Mouse (Mus musculus): Measurements from ENCODE around the gene Myo16. TPM values are rescaled to one million over a fixed set of nuclear protein-coding genes. Genes with fewer than 3 reads are reported as not detected.

Gene Myo16
- total and polyA plus RNA-seq, 3 experiments = not detected

- H3K27ac ChIP-seq (ENCODE audit: control insufficient read depth, low read depth, low read length) = no peak overlapping the region
- no peak overlapping the region for H3K9ac ChIP-seq (ENCODE audit: control insufficient read depth, low read depth, low read length, poor library complexity, severe bottlenecking)
- no peaks in the 10 kb centered on the region for H3K27me3 ChIP-seq (ENCODE audit: control insufficient read depth in 1 of 2, insufficient read depth in 2 of 2, low read length in 2 of 2)
- no peak for DNase-seq (ENCODE audit: low read depth, low spot score)
- TF ChIP-seq MAZ (IDR thresholded peaks at IDR 0.05; ENCODE audit: low read depth, low read length) (no peak), POLR2AphosphoS5 (IDR thresholded peaks at IDR 0.05; ENCODE audit: borderline replicate concordance, low read depth, low read length) (no peak), ZMIZ1 (IDR thresholded peaks at IDR 0.05; ENCODE audit: low read depth, low read length) (no peak), BHLHE40 (IDR thresholded peaks at IDR 0.05; ENCODE audit: borderline replicate concordance, low read depth, low read length) (no peak), KAT2A (conservative IDR thresholded peaks at IDR 0.05; ENCODE audit: low read depth, low read length) (no peak), CHD2 (IDR thresholded peaks at IDR 0.05; ENCODE audit: low read length) (no peak), E2F4 (IDR thresholded peaks at IDR 0.05; ENCODE audit: borderline replicate concordance, low read depth, low read length) (no peak), CTCF (IDR thresholded peaks at IDR 0.05 in 2 of 3, conservative IDR thresholded peaks at IDR 0.05 in 1 of 3; ENCODE audit: control insufficient read depth in 1 of 3, insufficient read depth in 1 of 3, low read depth in 2 of 3, low read length in 3 of 3, poor library complexity in 1 of 3, severe bottlenecking in 1 of 3) (no peak), NRF1 (IDR thresholded peaks at IDR 0.05; ENCODE audit: insufficient read depth, low read depth, low read length, poor library complexity, severe bottlenecking) (no peak), SIN3A (IDR thresholded peaks at IDR 0.05; ENCODE audit: low read length) (no peak), SMC3 (IDR thresholded peaks at IDR 0.05; ENCODE audit: low read depth, low read length) (no peak), USF1 (IDR thresholded peaks at IDR 0.05; ENCODE audit: low read depth, low read length) (no peak)
- H3K9me3 ChIP-seq (replicated peaks; ENCODE audit: insufficient read depth, low read length) = no peaks in the 10 kb centered on the region
- H3K4me3 ChIP-seq (ENCODE audit: control insufficient read depth in 1 of 2, insufficient read depth in 1 of 2, low read depth in 2 of 2, low read length in 2 of 2) = no peak overlapping the region
- H3K4me1 ChIP-seq (ENCODE audit: control insufficient read depth in 1 of 2, insufficient read depth in 2 of 2, low read length in 2 of 2) = no peaks in the 10 kb centered on the region
- H3K36me3 ChIP-seq (ENCODE audit: control insufficient read depth in 1 of 2, insufficient read depth in 2 of 2, low read length in 2 of 2) = no peaks in the 10 kb centered on the region
- no peaks in the 10 kb centered on the region for H3K79me2 ChIP-seq (ENCODE audit: control insufficient read depth, insufficient read depth, low read length, poor library complexity)
Observed at GRCm38 (mm10) chr8:10517381-10517780, 363.7 kb downstream of the Myo16 start.

GRCm38 (mm10) chr8:10519276-10519675 lies 365.6 kb downstream of the Myo16 start:
- H3K9me3 ChIP-seq (replicated peaks; ENCODE audit: insufficient read depth, low read length) = no peaks in the 10 kb centered on the region
- no peak for TF ChIP-seq ZNF384 (IDR thresholded peaks at IDR 0.05; ENCODE audit: low read depth, low read length)
- no peak for TF ChIP-seq POLR2AphosphoS5 (IDR thresholded peaks at IDR 0.05; ENCODE audit: borderline replicate concordance, low read depth, low read length)
- no peak for TF ChIP-seq MYC (IDR thresholded peaks at IDR 0.05; ENCODE audit: low read depth, low read length)
- TF ChIP-seq NRF1 (IDR thresholded peaks at IDR 0.05; ENCODE audit: insufficient read depth, low read depth, low read length, poor library complexity, severe bottlenecking) = no peak
- TF ChIP-seq KAT2A (conservative IDR thresholded peaks at IDR 0.05; ENCODE audit: low read depth, low read length) = no peak
- no peak for TF ChIP-seq MXI1 (IDR thresholded peaks at IDR 0.05; ENCODE audit: low read depth, low read length)
- TF ChIP-seq CTCF (IDR thresholded peaks at IDR 0.05 in 2 of 3, conservative IDR thresholded peaks at IDR 0.05 in 1 of 3; ENCODE audit: control insufficient read depth in 1 of 3, insufficient read depth in 1 of 3, low read depth in 2 of 3, low read length in 3 of 3, poor library complexity in 1 of 3, severe bottlenecking in 1 of 3) = no peak
- TF ChIP-seq CHD1 (IDR thresholded peaks at IDR 0.05; ENCODE audit: low read depth, low read length) = no peak
- no peaks in the 10 kb centered on the region for H3K4me1 ChIP-seq (ENCODE audit: control insufficient read depth in 1 of 2, insufficient read depth in 2 of 2, low read length in 2 of 2)

More at GRCm38 (mm10) chr8:10519276-10519675, 365.6 kb downstream of the Myo16 start:
- Histone ChIP-seq H3K9ac (ENCODE audit: control insufficient read depth, low read depth, low read length, poor library complexity, severe bottlenecking) (no peak overlapping the region), H3K79me2 (ENCODE audit: control insufficient read depth, insufficient read depth, low read length, poor library complexity) (no peaks in the 10 kb centered on the region), H3K4me3 (ENCODE audit: control insufficient read depth in 1 of 2, insufficient read depth in 1 of 2, low read depth in 2 of 2, low read length in 2 of 2) (no peak overlapping the region), H3K27ac (ENCODE audit: control insufficient read depth, low read depth, low read length) (no peak overlapping the region), H3K27me3 (ENCODE audit: control insufficient read depth in 1 of 2, insufficient read depth in 2 of 2, low read length in 2 of 2) (no peaks in the 10 kb centered on the region), H3K36me3 (ENCODE audit: control insufficient read depth in 1 of 2, insufficient read depth in 2 of 2, low read length in 2 of 2) (no peaks in the 10 kb centered on the region)
- no peak for DNase-seq (ENCODE audit: low read depth, low spot score)
